Mouse (Mus musculus): ENCODE results near the gene Zfp980. TPM values are rescaled to one million over a fixed set of nuclear protein-coding genes. Genes with fewer than 3 reads are reported as not detected.
"Not testable (repeated sequence)": the region's sequence is repeated elsewhere in the genome, so short reads cannot be mapped to it uniquely, and the experiment has no call there.

The Zfp980 gene
- polyA plus RNA-seq, 1 experiment from 2014 or later, result not detected

- peak; percentile 15 for DNase-seq (ENCODE audit: low spot score)
- H3K27me3 ChIP-seq (ENCODE audit: control insufficient read depth, insufficient read depth, low read length); H3K36me3 ChIP-seq (replicated peaks; ENCODE audit: control insufficient read depth, insufficient read depth); H3K9ac ChIP-seq; H3K4me1 ChIP-seq (replicated peaks; ENCODE audit: control insufficient read depth, insufficient read depth, low read length); H3K27ac ChIP-seq; H3K9me3 ChIP-seq (ENCODE audit: control insufficient read depth, low read length): not testable (repeated sequence)
- Histone ChIP-seq H3K4me2 (replicated peaks) (peak overlapping the region; percentile 42), H3K4me3 (replicated peaks; ENCODE audit: low read length) (peak overlapping the region; percentile 31)
- ATAC-seq (ENCODE audit: low FRiP score), result peak; percentile 89
- 1% methylated on average over 48 of the region's 83 CpGs for WGBS
Measured at GRCm38 (mm10) chr4:145744935-145745644, 74.6 kb downstream of the Zfp980 start.

GRCm38 (mm10) chr4:145745645-145745991, 75.1 kb downstream of the Zfp980 start:
- not testable (repeated sequence) for DNase-seq (ENCODE audit: low spot score); H3K9ac ChIP-seq; H3K4me2 ChIP-seq (replicated peaks); H3K4me1 ChIP-seq (replicated peaks; ENCODE audit: control insufficient read depth, insufficient read depth, low read length); H3K27ac ChIP-seq; H3K36me3 ChIP-seq (replicated peaks; ENCODE audit: control insufficient read depth, insufficient read depth); ATAC-seq (ENCODE audit: low FRiP score); H3K27me3 ChIP-seq (ENCODE audit: control insufficient read depth, insufficient read depth, low read length); H3K9me3 ChIP-seq (ENCODE audit: control insufficient read depth, low read length)
- H3K4me3 ChIP-seq (replicated peaks; ENCODE audit: low read length), result peak overlapping the region; percentile 31
- no CpG with 5 or more reads among the region's 30 CpGs for WGBS

Other genes with a start within 250 kb of the Zfp980 start
- gene Zfp990, start 159.9 kb upstream of the Zfp980 start, polyA plus RNA-seq (2014; fragmentation: Nextera tagmentation; extraction: Ambion mirVana), result 0.12 and 0.33 TPM in 2 replicates
- 0.19 and 0.72 TPM in 2 replicates for gene Gm13212, start 85.5 kb upstream of the Zfp980 start, polyA plus RNA-seq (2014; fragmentation: Nextera tagmentation; extraction: Ambion mirVana)
- gene Zfp986, start 198.1 kb downstream of the Zfp980 start, polyA plus RNA-seq (2014; fragmentation: Nextera tagmentation; extraction: Ambion mirVana), result not detected in 2 replicates